Mouse (Mus musculus) intestine, postnatal 0 days (tissue): ENCODE results near the gene Dnah17. TPM values are rescaled to one million over a fixed set of nuclear protein-coding genes. Genes with fewer than 3 reads are reported as not detected.
A peak's percentile ranks its signal among the peaks of the same experiment; 100 is the strongest.

Experiments
- ATAC-seq: fragments of 200-750 bp; cut with Nextera tagmentation; 2 replicates; pipeline ENCODE4 v1.8.0; 2017; ENCODE audit warnings: mild to moderate bottlenecking, moderate TSS enrichment, moderate library complexity
- H3K27ac ChIP-seq: fragments of 300-500 bp; sonication (generic); 2 replicates; pipeline ENCODE4 v1.5.1; 2014; ENCODE audit warnings: mild to moderate bottlenecking, low read depth, low read length, moderate library complexity
- H3K27me3 ChIP-seq: fragments of 300-500 bp; sonication (generic); replicated peaks from 2 replicates; pipeline ENCODE4 v1.6.1; 2014; ENCODE audit warnings: low read length, mixed read lengths; ENCODE audit not compliant: control insufficient read depth, insufficient read depth
- H3K36me3 ChIP-seq: fragments of 300-500 bp; sonication (generic); 2 replicates; pipeline ENCODE4 v1.6.1; 2014; ENCODE audit warnings: mild to moderate bottlenecking, moderate library complexity; ENCODE audit not compliant: control insufficient read depth, insufficient read depth
- H3K4me1 ChIP-seq: fragments of 300-500 bp; sonication (generic); replicated peaks from 2 replicates; pipeline ENCODE4 v1.6.1; 2014; ENCODE audit warnings: antibody characterized with exemption, low read length, mixed read lengths; ENCODE audit not compliant: control insufficient read depth, insufficient read depth
- H3K4me2 ChIP-seq: fragments of 300-500 bp; sonication (generic); replicated peaks from 2 replicates; pipeline ENCODE4 v1.6.1; 2014; ENCODE audit warnings: low read depth, mild to moderate bottlenecking, moderate library complexity
- H3K4me3 ChIP-seq: fragments of 300-500 bp; sonication (generic); 2 replicates; pipeline ENCODE4 v1.5.1; 2014; ENCODE audit warnings: low read depth, low read length
- H3K9ac ChIP-seq: fragments of 300-500 bp; sonication (generic); 2 replicates; pipeline ENCODE4 v1.6.1; 2014; ENCODE audit warnings: mild to moderate bottlenecking, low read depth, low read length
- H3K9me3 ChIP-seq: fragments of 300-500 bp; sonication (generic); 2 replicates; pipeline ENCODE4 v1.6.1; 2016; ENCODE audit warnings: mixed run types; ENCODE audit not compliant: control insufficient read depth
- CTCF ChIP-seq: sonication (generic); IDR thresholded peaks from 2 replicates; pipeline ENCODE4 v1.5.1; 2016; ENCODE audit warnings: low read depth, mild to moderate bottlenecking, control low read depth, antibody characterized with exemption, moderate library complexity
- WGBS: fragments of 180-500 bp; shearing (Covaris S2); extraction: QIAGEN DNeasy Blood & Tissue Kit; methylation state at CpG from one replicate; pipeline ENCODE4 v1.1.7; 2014; 5-methylcytosine and 5-hydroxymethylcytosine counted together
- polyA plus RNA-seq: library from polyadenylated mRNA; unstranded; fragments of >200 nt; fragmentation: Nextera tagmentation; extraction: Ambion mirVana; gene quantifications from 2 replicates; pipeline ENCODE4 v1.2.1, GENCODE M21; 2015

Gene Dnah17
- polyA plus RNA-seq, 1 experiment from 2014 or later = 0.03 TPM

- Histone ChIP-seq H3K4me1 (no peaks in the 10 kb centered on the region), H3K9me3 (no peaks in the 10 kb centered on the region), H3K27me3 (no peaks in the 10 kb centered on the region), H3K27ac (0 out of 2 replicates have a peak overlapping the region, but pooled peaks have one; percentile 28), H3K9ac (no peak overlapping the region), H3K4me2 (no peak overlapping the region; the same call in 1 of the 2 replicates), H3K36me3 (no peaks in the 10 kb centered on the region), H3K4me3 (no peak overlapping the region)
- no peak for ATAC-seq
- 54% methylated on average over 13 of the region's 13 CpGs for WGBS
- TF ChIP-seq CTCF = no peak
Observed at GRCm38 (mm10) chr11:118034395-118034794, 96.0 kb downstream of the Dnah17 start.

DNA sequence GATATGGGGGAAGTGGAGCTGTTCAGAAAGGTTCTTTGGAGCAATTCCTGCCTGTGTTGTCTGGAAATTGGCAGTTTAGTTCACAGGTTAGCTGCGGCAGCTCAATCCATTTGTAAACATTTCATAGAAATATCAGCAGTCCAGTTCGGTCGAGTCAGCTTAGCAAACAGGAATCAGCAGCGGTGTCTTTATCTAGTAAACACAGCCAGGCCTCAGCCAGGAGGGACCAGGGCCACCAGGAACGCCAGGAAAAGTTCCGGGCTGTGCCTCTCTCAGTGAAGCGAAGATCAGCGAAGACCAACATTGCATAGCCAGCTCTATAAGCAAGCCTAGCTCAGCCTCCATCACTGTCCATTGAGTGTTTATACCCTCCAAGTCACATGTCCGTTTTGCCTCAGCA lies 99.3 kb downstream of the Dnah17 start:
- no peak overlapping the region for H3K4me3 ChIP-seq
- no peak for ATAC-seq
- no peak for TF ChIP-seq CTCF
- H3K9ac ChIP-seq = no peak overlapping the region
- no peaks in the 10 kb centered on the region for H3K9me3 ChIP-seq
- no peak overlapping the region for H3K27ac ChIP-seq
- WGBS = 66% methylated on average over 9 of the region's 9 CpGs
- peaks cover 13% of the 10 kb centered on the region; the same call in 1 of the 2 replicates for H3K36me3 ChIP-seq
- no peaks in the 10 kb centered on the region for H3K27me3 ChIP-seq
- H3K4me1 ChIP-seq = no peaks in the 10 kb centered on the region
- H3K4me2 ChIP-seq = no peak overlapping the region

DNA sequence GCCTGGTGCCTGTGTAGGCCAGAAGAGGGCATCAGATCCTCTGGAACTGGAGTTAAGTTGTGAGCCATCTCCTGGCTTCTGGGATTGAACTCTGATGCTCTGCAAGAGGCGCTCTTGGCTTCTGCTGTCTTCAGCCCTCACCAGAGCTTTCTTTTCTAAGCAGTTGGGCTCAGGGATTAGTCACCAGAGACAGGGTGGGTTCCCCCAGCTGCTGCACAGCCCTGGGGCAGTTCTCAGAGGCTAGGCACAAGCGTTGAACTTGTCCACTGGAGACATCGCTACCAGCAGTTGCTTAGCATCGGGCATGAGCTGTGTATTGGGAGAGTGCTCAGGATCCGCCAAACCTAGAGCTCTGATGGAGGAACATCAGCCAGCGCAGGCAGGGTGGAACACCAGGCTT lies 101.3 kb downstream of the Dnah17 start:
- Histone ChIP-seq H3K27me3 (no peaks in the 10 kb centered on the region), H3K4me2 (no peak overlapping the region), H3K4me3 (no peak overlapping the region), H3K4me1 (no peaks in the 10 kb centered on the region), H3K9ac (no peak overlapping the region), H3K9me3 (no peaks in the 10 kb centered on the region), H3K36me3 (peaks cover 30% of the 10 kb centered on the region; the same call in 1 of the 2 replicates), H3K27ac (no peak overlapping the region)
- WGBS = 94% methylated on average over 6 of the region's 6 CpGs
- peak; percentile 33 for TF ChIP-seq CTCF
- ATAC-seq = no peak

- WGBS = 81% methylated on average over 2 of the region's 2 CpGs
- TF ChIP-seq CTCF = no peak
Observed at GRCm38 (mm10) chr11:118024111-118024510, 106.3 kb downstream of the Dnah17 start.

GRCm38 (mm10) chr11:118023475-118023874 lies 107.0 kb downstream of the Dnah17 start:
- Histone ChIP-seq H3K36me3 (peaks cover 70% of the 10 kb centered on the region), H3K9me3 (no peaks in the 10 kb centered on the region), H3K4me1 (no peaks in the 10 kb centered on the region), H3K4me3 (no peak overlapping the region), H3K4me2 (no peak overlapping the region), H3K27me3 (no peaks in the 10 kb centered on the region), H3K27ac (no peak overlapping the region), H3K9ac (no peak overlapping the region)
- TF ChIP-seq CTCF = no peak
- no peak for ATAC-seq
- WGBS = 92% methylated on average over 7 of the region's 7 CpGs

More at GRCm38 (mm10) chr11:118024111-118024510, 106.3 kb downstream of the Dnah17 start:
- H3K4me1 ChIP-seq = no peaks in the 10 kb centered on the region
- H3K27me3 ChIP-seq = no peaks in the 10 kb centered on the region
- H3K4me3 ChIP-seq = no peak overlapping the region
- peaks cover 64% of the 10 kb centered on the region for H3K36me3 ChIP-seq
- no peak for ATAC-seq
- H3K4me2 ChIP-seq = no peak overlapping the region
- no peak overlapping the region for H3K9ac ChIP-seq
- H3K27ac ChIP-seq = no peak overlapping the region
- H3K9me3 ChIP-seq = no peaks in the 10 kb centered on the region

DNA sequence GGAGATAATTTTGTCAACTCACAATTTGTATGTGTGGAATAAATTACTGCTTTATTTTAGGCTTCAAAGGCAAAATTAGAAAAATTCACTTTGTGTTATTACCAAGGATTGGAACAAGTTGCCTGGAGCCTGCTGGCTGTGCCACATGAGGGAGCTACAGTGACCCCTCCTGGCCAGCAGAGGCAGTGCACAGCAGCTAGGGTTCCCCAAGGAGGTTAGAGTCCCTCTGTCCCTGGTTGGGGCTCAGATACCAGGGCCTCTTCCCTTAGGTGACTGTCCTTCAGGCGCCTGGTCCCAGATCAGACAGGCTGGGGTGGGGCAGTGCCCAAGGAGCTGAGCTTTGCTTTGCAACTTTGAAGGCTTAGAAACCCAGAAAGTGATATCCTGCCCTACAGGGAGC lies 108.6 kb downstream of the Dnah17 start:
- peak; percentile 31; the same call in 1 of the 2 replicates for ATAC-seq
- no peak overlapping the region for H3K9ac ChIP-seq
- no peak overlapping the region for H3K4me2 ChIP-seq
- no peaks in the 10 kb centered on the region for H3K4me1 ChIP-seq
- peak; percentile 93 for TF ChIP-seq CTCF
- H3K36me3 ChIP-seq = peaks cover 78% of the 10 kb centered on the region
- 35% methylated on average over 1 of the region's 1 CpGs for WGBS
- H3K9me3 ChIP-seq = no peaks in the 10 kb centered on the region
- no peak overlapping the region for H3K4me3 ChIP-seq
- H3K27me3 ChIP-seq = no peaks in the 10 kb centered on the region
- H3K27ac ChIP-seq = no peak overlapping the region

DNA sequence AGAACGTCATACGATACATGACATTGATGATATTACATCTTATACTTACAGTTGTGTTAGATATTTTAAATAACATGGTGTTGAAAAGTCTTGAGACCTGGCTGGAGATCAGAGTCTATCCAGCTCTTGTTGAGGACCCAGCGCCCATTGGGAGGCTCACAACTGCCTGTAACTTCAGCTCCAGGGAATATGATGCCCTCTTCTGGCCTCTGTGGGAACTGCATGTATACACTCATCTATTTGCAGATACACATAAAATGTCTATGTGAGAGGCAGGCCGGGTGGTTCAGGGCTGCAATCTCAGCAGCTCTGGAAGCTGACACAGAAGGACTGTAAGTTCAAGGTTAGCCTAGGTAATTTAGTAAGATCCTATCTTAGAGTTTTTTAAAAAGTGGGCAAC lies 112.1 kb downstream of the Dnah17 start:
- WGBS = 91% methylated on average over 4 of the region's 4 CpGs
- peaks cover 71% of the 10 kb centered on the region for H3K36me3 ChIP-seq
- ATAC-seq = no peak
- H3K4me3 ChIP-seq = no peak overlapping the region
- no peaks in the 10 kb centered on the region for H3K9me3 ChIP-seq
- no peak overlapping the region for H3K9ac ChIP-seq
- H3K4me1 ChIP-seq = no peaks in the 10 kb centered on the region
- no peak overlapping the region for H3K4me2 ChIP-seq
- no peak overlapping the region for H3K27ac ChIP-seq
- peak; percentile 69 for TF ChIP-seq CTCF
- H3K27me3 ChIP-seq = no peaks in the 10 kb centered on the region
